Mouse (Mus musculus) hindbrain, postnatal 0 days (tissue): Measurements from ENCODE around the gene Ssbp2. TPM values are rescaled to one million over a fixed set of nuclear protein-coding genes. Genes with fewer than 3 reads are reported as not detected.

Experiments used
- ATAC-seq: fragments of 200-750 bp; cut with Nextera tagmentation; 2 replicates; pipeline ENCODE4 v1.8.0; 2017; ENCODE audit warnings: mild to moderate bottlenecking, moderate TSS enrichment, moderate library complexity
- DNase-seq: peaks from one replicate; pipeline ENCODE4 v3.0.0-alpha.2; 2015; ENCODE audit warnings: low spot score
- H3K27ac ChIP-seq: fragments of 300-500 bp; sonication (generic); 2 replicates; pipeline ENCODE4 v1.5.1; 2014; ENCODE audit warnings: mild to moderate bottlenecking
- H3K27me3 ChIP-seq: fragments of 300-500 bp; sonication (generic); 2 replicates; pipeline ENCODE4 v1.6.1; 2014; ENCODE audit warnings: low read length, mixed read lengths; ENCODE audit not compliant: insufficient read depth
- H3K36me3 ChIP-seq: fragments of 300-500 bp; sonication (generic); 2 replicates; pipeline ENCODE4 v1.6.1; 2014; ENCODE audit warnings: low read length, mixed read lengths; ENCODE audit not compliant: insufficient read depth
- H3K4me1 ChIP-seq: fragments of 300-500 bp; sonication (generic); 2 replicates; pipeline ENCODE4 v1.6.1; 2014; ENCODE audit warnings: antibody characterized with exemption, low read length, mixed read lengths; ENCODE audit not compliant: insufficient read depth
- H3K4me2 ChIP-seq: fragments of 300-500 bp; sonication (generic); 2 replicates; pipeline ENCODE4 v1.6.1; 2014; ENCODE audit warnings: low read depth, mild to moderate bottlenecking, low read length, moderate library complexity, mixed read lengths
- H3K4me3 ChIP-seq: fragments of 300-500 bp; sonication (generic); 2 replicates; pipeline ENCODE4 v1.5.1; 2014; ENCODE audit warnings: low read length
- H3K9ac ChIP-seq: fragments of 300-500 bp; sonication (generic); replicated peaks from 2 replicates; pipeline ENCODE4 v1.6.1; 2014; ENCODE audit warnings: mild to moderate bottlenecking, low read length, moderate library complexity, mixed read lengths
- H3K9me3 ChIP-seq: fragments of 300-500 bp; sonication (generic); 2 replicates; pipeline ENCODE4 v1.6.1; 2016; ENCODE audit warnings: low read length, mixed read lengths
- CTCF ChIP-seq: IDR thresholded peaks from 2 replicates; pipeline ENCODE4 v1.5.1; 2016; ENCODE audit warnings: antibody characterized with exemption, control low read depth, low read depth
- WGBS: fragments of 180-500 bp; shearing (Covaris S2); extraction: QIAGEN DNeasy Blood & Tissue Kit; methylation state at CpG from one replicate; pipeline ENCODE4 v1.1.7; 2014; 5-methylcytosine and 5-hydroxymethylcytosine counted together
- polyA plus RNA-seq: library from polyadenylated mRNA; unstranded; fragments of >200 nt; fragmentation: Nextera tagmentation; extraction: Ambion mirVana; gene quantifications from 2 replicates; pipeline ENCODE4 v1.2.1, GENCODE M21; 2015
- total RNA-seq: library from RNA; depleted of rRNA; stranded (reverse); fragments of >200 nt; gene quantifications from 2 replicates; pipeline ENCODE4 v1.2.3, GENCODE M21; 2014

Ssbp2 gene
- total and polyA plus RNA-seq, 2 experiments from 2014 or later, result 105 to 140 TPM

DNA sequence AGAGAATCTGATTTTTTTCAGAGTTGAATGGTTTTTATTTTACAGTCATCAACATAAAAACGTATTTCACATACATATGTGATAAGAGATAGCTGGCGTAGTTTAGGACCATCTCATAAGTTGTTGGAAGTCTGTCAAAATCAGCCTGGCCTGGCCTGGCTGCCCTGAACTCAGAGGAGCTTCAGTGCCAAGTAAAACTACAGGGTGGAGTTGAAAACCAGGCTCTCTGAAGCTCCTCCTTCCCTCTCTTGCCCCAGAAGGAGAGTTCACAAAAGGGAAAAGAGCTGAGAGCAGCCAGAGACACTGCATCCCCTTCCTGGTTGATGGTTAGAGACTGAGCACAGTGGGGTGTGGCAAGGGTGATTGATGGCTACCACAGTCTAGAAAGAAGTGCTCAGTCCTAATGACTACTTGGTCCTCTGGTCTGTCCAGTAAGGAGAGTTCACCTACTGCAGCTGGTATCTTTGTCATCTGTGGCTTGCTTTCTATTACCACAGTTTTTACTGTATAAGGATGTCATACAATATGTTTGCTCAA lies 236.1 kb downstream of the Ssbp2 start:
- 81% methylated on average over 2 of the region's 2 CpGs for WGBS
- ATAC-seq, result peak; percentile 22; the same call in 1 of the 2 replicates
- Histone ChIP-seq H3K9ac (no peak overlapping the region), H3K4me2 (no peak overlapping the region), H3K27ac (no peak overlapping the region), H3K4me3 (no peak overlapping the region), H3K36me3 (no peaks in the 10 kb centered on the region), H3K27me3 (no peaks in the 10 kb centered on the region), H3K9me3 (no peaks in the 10 kb centered on the region), H3K4me1 (no peaks in the 10 kb centered on the region)
- no peak for TF ChIP-seq CTCF
- no peak for DNase-seq

DNA sequence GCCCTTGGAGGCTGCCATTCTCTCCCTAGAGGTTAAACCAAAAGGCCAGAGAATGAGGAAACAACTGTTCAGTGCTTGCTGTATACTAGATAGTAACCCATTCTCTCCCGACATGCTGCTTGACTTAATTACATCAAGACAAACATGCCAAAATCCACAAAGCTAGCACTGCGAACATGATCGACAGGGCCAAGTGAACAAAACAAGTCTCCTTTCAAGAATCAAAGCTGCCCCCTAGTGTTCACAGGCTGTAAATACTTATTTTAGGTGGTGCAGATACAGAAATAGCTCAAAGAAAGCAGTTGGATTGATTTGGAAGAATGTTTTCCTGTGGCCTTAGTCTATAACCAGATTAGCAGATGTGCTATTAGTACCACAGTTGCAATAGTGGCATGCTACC lies 236.9 kb downstream of the Ssbp2 start:
- no peak overlapping the region for H3K9ac ChIP-seq
- peak; percentile 85 for DNase-seq
- no peak overlapping the region for H3K4me2 ChIP-seq
- H3K9me3 ChIP-seq, result no peaks in the 10 kb centered on the region
- no peaks in the 10 kb centered on the region for H3K4me1 ChIP-seq
- H3K36me3 ChIP-seq, result no peaks in the 10 kb centered on the region; the same call in 1 of the 2 replicates
- no peaks in the 10 kb centered on the region for H3K27me3 ChIP-seq
- ATAC-seq, result peak; percentile 13; the same call in 1 of the 2 replicates
- H3K27ac ChIP-seq, result no peak overlapping the region
- 20% methylated on average over 3 of the region's 3 CpGs for WGBS
- TF ChIP-seq CTCF, result peak; percentile 80
- H3K4me3 ChIP-seq, result no peak overlapping the region

DNA sequence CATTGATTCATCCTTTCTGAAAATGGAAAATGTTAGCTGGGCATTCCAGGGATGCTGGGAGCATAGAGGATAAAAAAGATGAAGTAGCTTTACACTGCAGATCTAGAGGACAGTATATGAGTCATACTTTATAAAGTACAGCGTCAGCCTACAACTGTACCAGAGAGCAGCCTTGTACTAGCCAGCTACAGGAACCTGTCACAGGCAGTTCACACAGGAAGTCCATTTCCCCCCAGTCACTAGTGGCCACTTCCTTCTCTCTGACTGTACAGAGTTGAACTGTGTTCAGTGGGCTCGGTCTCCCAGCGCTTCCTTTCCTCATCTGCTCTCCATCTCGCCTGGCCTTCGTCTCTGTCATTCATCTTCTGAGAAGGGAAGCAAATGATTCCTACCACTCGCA lies 242.3 kb downstream of the Ssbp2 start:
- ATAC-seq, result peak; percentile 35; the same call in 1 of the 2 replicates
- Histone ChIP-seq H3K9ac (no peak overlapping the region), H3K4me3 (no peak overlapping the region), H3K27me3 (no peaks in the 10 kb centered on the region), H3K36me3 (no peaks in the 10 kb centered on the region; the same call in 1 of the 2 replicates), H3K4me1 (no peaks in the 10 kb centered on the region), H3K27ac (no peak overlapping the region), H3K9me3 (no peaks in the 10 kb centered on the region), H3K4me2 (no peak overlapping the region)
- no peak for TF ChIP-seq CTCF
- whole genome bisulfite sequencing, result 83% methylated on average over 6 of the region's 6 CpGs
- no peak for DNase-seq

DNA sequence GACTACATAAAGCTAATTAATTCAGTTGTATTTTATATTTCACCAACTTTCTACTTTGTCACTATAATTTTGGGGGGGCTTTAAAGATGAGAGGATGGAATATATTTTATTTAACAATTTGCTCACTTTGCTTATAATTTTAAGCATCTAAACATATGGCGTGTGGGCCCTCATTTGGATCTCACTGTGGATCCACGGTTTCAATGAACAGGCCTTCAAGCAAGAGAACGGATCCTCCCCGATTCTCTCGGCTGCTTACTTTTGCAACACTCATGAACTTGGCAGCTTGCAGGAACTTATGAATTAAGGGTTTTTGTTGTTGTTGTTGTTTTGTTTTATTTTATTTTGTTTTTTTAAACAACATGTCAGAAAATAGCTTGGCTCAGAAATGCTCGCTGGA lies 259.4 kb downstream of the Ssbp2 start:
- H3K9ac ChIP-seq, result no peak overlapping the region
- no peak overlapping the region for H3K27ac ChIP-seq
- H3K36me3 ChIP-seq, result no peaks in the 10 kb centered on the region
- H3K4me3 ChIP-seq, result no peak overlapping the region
- DNase-seq, result no peak
- no peaks in the 10 kb centered on the region for H3K4me1 ChIP-seq
- no peaks in the 10 kb centered on the region for H3K9me3 ChIP-seq
- H3K4me2 ChIP-seq, result no peak overlapping the region
- WGBS, result 89% methylated on average over 6 of the region's 6 CpGs
- TF ChIP-seq CTCF, result no peak
- H3K27me3 ChIP-seq, result no peaks in the 10 kb centered on the region
- ATAC-seq, result no peak

DNA sequence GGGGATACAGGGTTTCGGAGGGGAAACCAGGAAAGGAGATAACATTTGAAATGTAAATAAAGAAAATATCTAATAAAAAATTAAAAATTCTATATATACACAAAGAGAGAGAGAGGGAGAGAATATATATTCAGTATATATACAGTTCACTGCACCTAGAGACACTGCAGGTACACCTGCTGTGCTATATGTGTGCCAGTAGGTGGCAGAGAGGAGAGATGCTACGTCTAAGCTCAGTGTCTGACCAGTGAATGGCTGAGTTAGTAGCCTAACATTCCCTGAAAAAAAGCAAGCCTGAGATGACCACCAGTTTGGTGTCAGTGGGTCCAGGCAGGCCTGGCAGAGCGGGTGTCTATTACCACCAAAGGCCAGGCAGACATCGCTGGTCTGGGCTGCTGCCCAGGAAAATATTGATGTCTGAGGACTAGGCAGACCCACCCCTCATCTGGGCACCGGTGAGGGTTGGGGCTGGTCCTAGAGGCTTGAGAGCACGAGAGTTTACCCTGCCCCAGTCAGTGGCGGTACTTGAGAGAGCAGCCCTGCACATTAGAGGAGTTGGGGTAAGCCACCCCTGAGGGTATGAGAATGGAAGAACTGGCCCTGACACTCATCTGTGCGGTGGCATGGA lies 263.1 kb downstream of the Ssbp2 start:
- ATAC-seq, result peak; percentile 77
- Histone ChIP-seq H3K4me1 (no peaks in the 10 kb centered on the region), H3K4me3 (no peak overlapping the region), H3K27ac (no peak overlapping the region), H3K9ac (no peak overlapping the region), H3K9me3 (no peaks in the 10 kb centered on the region), H3K27me3 (no peaks in the 10 kb centered on the region), H3K36me3 (no peaks in the 10 kb centered on the region), H3K4me2 (no peak overlapping the region)
- TF ChIP-seq CTCF, result peak; percentile 51
- 70% methylated on average over 8 of the region's 8 CpGs for WGBS
- no peak for DNase-seq

DNA sequence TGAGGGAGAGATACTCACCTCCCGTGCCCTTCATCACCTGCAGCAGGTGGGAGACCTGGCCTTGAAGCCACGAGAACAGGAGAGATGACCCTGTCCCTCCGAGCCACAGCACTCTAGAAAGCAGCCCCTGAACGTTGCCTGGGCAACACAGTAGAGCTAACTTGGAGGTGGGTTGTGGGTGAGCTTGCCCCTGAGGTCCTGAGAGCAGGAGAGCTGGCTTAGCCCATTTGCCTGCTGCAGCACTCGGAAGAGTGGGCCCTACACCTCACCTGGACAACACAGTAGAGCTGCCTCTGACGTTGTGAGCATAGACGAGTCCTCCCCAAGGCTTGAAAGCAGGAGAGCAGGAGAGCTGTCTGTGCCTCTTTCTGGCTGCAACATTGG lies 263.6 kb downstream of the Ssbp2 start:
- WGBS, result 86% methylated on average over 7 of the region's 7 CpGs
- Histone ChIP-seq H3K4me2 (no peak overlapping the region), H3K9ac (no peak overlapping the region), H3K27me3 (no peaks in the 10 kb centered on the region), H3K4me1 (no peaks in the 10 kb centered on the region), H3K9me3 (no peaks in the 10 kb centered on the region), H3K27ac (no peak overlapping the region), H3K4me3 (no peak overlapping the region), H3K36me3 (no peaks in the 10 kb centered on the region)
- ATAC-seq, result no peak; the same call in 1 of the 2 replicates
- no peak for TF ChIP-seq CTCF
- DNase-seq, result no peak

DNA sequence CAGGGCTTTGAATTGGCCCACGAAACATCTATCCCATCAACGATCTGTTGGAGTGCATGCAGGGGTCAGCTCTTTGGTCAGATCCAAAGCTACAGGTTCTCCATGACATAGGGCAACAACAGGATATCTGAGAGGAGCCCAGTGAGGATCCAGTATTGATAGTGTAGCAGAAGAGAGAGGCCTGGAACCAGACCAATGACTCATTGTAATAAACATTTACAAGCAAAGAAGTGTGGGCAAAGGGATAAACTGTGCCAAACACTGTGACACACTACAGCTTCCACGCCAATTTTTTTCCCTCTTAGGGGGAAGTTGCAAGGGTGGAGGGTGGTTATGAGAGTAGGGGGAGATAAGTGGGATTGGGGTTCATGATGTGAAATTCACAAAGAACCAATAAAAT lies 264.1 kb downstream of the Ssbp2 start:
- no peak overlapping the region for H3K9ac ChIP-seq
- H3K27ac ChIP-seq, result no peak overlapping the region
- no peak for DNase-seq
- TF ChIP-seq CTCF, result no peak
- H3K9me3 ChIP-seq, result no peaks in the 10 kb centered on the region
- H3K4me1 ChIP-seq, result no peaks in the 10 kb centered on the region
- WGBS, result 81% methylated on average over 3 of the region's 3 CpGs
- no peak for ATAC-seq
- no peak overlapping the region for H3K4me3 ChIP-seq
- no peak overlapping the region for H3K4me2 ChIP-seq
- H3K36me3 ChIP-seq, result no peaks in the 10 kb centered on the region
- no peaks in the 10 kb centered on the region for H3K27me3 ChIP-seq
